Mouse (Mus musculus) kidney, adult 18-20 months (tissue): Measurements from ENCODE around the gene Rpl31.

Experiments used
- DNase-seq: peaks from one replicate; pipeline ENCODE4 v3.0.0; 2021

Gene Rpl31

DNA sequence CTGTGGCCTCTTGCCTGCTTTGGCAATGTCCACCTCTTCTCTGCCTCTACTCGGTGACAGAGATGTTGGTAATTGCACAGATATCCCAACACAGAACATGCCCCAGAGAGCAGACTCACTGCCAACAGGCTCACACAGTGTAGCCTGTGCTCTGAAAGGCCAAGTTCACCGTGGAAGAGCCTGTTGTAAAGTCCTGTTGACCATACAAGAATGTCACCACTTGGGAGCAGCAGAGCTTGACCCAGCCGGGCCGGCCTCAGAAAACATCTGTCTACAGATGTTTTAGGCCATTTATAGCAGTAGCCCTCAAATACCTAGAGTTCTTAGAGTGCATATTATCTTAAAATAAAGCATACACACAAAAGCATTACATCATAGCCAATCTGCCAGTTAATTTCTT lies 39.5 kb downstream of the Rpl31 start:
- no peak for DNase-seq

DNA sequence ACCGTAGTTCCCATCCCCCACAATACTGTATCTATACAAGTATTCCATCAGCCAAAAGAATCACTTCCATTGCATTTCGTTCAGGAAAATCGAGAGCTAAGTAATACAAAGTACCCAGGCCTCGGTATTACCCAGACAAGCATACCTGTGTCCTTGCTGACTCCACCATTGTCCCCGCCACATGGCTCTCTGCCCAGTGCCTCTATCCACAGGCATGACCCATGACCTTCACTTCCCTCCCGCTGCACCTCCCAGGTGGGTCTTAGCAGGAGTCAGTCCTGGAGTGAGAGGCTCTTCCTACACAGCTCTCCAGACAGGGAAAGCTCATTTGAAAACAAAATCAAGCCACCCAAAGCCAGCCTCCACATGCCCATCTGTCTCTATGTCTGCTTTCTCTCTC lies 40.5 kb downstream of the Rpl31 start:
- no peak for DNase-seq

GRCm38 (mm10) chr1:39408668-39409067 lies 41.0 kb downstream of the Rpl31 start:
- DNase-seq, result no peak

GRCm38 (mm10) chr1:39410085-39410821 lies 42.6 kb downstream of the Rpl31 start:
- peak; percentile 27 for DNase-seq

DNA sequence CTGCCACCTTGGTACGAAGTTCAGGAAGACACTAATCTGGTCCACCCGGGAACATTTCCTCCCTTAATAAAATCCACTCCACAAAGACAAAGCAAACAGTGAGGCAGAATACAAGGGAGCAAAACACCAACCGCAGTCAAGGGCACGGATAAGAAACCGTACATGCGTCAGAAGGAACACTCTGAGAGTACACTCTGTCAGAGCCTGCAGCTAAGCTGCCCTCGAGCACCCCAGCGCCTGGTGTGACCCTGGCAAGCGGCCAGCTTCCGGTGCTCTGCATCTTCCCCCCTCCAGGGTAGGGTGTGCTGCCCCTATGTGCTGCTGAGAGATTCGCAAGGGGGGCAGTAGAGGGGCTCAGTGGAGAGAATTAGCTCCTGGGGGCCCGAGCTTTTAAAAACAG lies 50.2 kb downstream of the Rpl31 start:
- DNase-seq, result peak; percentile 42

GRCm38 (mm10) chr1:39418852-39419251 lies 51.2 kb downstream of the Rpl31 start:
- DNase-seq, result no peak

GRCm38 (mm10) chr1:39420987-39421386 lies 53.3 kb downstream of the Rpl31 start:
- DNase-seq, result no peak
